In genomic region chr19:33078681-33079360, GRCm38 (mm10) we compare ENCODE assay signal across 24 mouse cellular contexts.
DNase-seq lines count a peak whose midpoint lies in the region; ATAC-seq and TF ChIP-seq lines count a peak whose summit lies in the region.
"Had no signal": no experiment of that assay in that cellular context is flagged by ENCODE, and none has a peak within 500 bp of the region (broad histone marks: within the 10 kb centered on the region; RNA-seq: fewer than 3 reads in every experiment).

No protein-coding gene starts in this region.

- TF ChIP-seq EP300 in liver, postnatal 0 days (IDR thresholded peaks at IDR 0.05; ENCODE audit: low read depth): no peak

- DNase-seq in heart, adult 11 months: peak; percentile 84
- DNase-seq in liver, postnatal 0 days: no peak
- no peak for DNase-seq in cerebellum, adult 18-20 months
- DNase-seq: adrenal gland, adult 2 months; adrenal gland, postnatal 25 days; cerebellum, adult 2 months; cerebellum, postnatal 10 days; embryo, embryonic 11 days; gastrocnemius, postnatal 10 days; heart, postnatal 36 days had no signal

- no peak overlapping the region for H3K4me2 ChIP-seq in heart, embryonic 12.5 days
- no peak overlapping the region for H3K4me2 ChIP-seq in intestine, embryonic 15.5 days (replicated peaks)
- H3K4me2 ChIP-seq in intestine, postnatal 0 days (replicated peaks; ENCODE audit: low read depth): no peak overlapping the region
- no peak overlapping the region for H3K4me2 ChIP-seq in liver, postnatal 0 days (ENCODE audit: low read depth, low read length)
- H3K4me2 ChIP-seq in liver, embryonic 12.5 days: no peak overlapping the region
- H3K4me2 ChIP-seq: embryonic facial prominence, embryonic 15.5 days; heart, embryonic 15.5 days; hindbrain, embryonic 12.5 days had no signal

- no peaks in the 10 kb centered on the region for H3K27me3 ChIP-seq in heart, embryonic 12.5 days (replicated peaks)
- H3K27me3 ChIP-seq in intestine, embryonic 15.5 days (replicated peaks): no peaks in the 10 kb centered on the region
- no peaks in the 10 kb centered on the region for H3K27me3 ChIP-seq in intestine, postnatal 0 days (replicated peaks; ENCODE audit: control insufficient read depth, insufficient read depth, low read length)
- no peaks in the 10 kb centered on the region for H3K27me3 ChIP-seq in liver, postnatal 0 days (ENCODE audit: insufficient read depth, low read length)
- H3K27me3 ChIP-seq in liver, embryonic 12.5 days (replicated peaks): no peaks in the 10 kb centered on the region
- H3K27me3 ChIP-seq: CH12.LX; embryonic facial prominence, embryonic 15.5 days; heart, embryonic 15.5 days; hindbrain, embryonic 12.5 days had no signal

- no peak overlapping the region for H3K4me3 ChIP-seq in heart, embryonic 12.5 days
- H3K4me3 ChIP-seq in intestine, embryonic 15.5 days (replicated peaks): no peak overlapping the region
- H3K4me3 ChIP-seq in intestine, postnatal 0 days (ENCODE audit: low read depth, low read length): no peak overlapping the region
- no peak overlapping the region for H3K4me3 ChIP-seq in liver, postnatal 0 days (ENCODE audit: low read depth, low read length)
- no peak overlapping the region for H3K4me3 ChIP-seq in liver, embryonic 12.5 days
- H3K4me3 ChIP-seq: embryonic facial prominence, embryonic 15.5 days; erythroblast, embryonic 14.5 days; forebrain, embryonic 10.5 days; heart, embryonic 10.5 days; heart, embryonic 15.5 days; hindbrain, embryonic 12.5 days had no signal

- no peaks in the 10 kb centered on the region for H3K4me1 ChIP-seq in heart, embryonic 12.5 days (replicated peaks)
- no peaks in the 10 kb centered on the region for H3K4me1 ChIP-seq in intestine, embryonic 15.5 days (replicated peaks)
- no peaks in the 10 kb centered on the region; the same call in 1 of the 2 replicates for H3K4me1 ChIP-seq in intestine, postnatal 0 days (replicated peaks; ENCODE audit: control insufficient read depth, insufficient read depth, low read length)
- peaks cover 15% of the 10 kb centered on the region for H3K4me1 ChIP-seq in liver, postnatal 0 days (ENCODE audit: insufficient read depth)
- no peaks in the 10 kb centered on the region; the same call in 1 of the 2 replicates for H3K4me1 ChIP-seq in liver, embryonic 12.5 days
- H3K4me1 ChIP-seq: forebrain, embryonic 10.5 days; heart, embryonic 10.5 days; heart, embryonic 15.5 days; hindbrain, embryonic 12.5 days had no signal

- ATAC-seq in heart, embryonic 12.5 days (ENCODE audit: insufficient number of reproducible peaks, low FRiP score): no peak
- peak; percentile 67 for ATAC-seq in intestine, embryonic 15.5 days
- ATAC-seq in intestine, postnatal 0 days: no peak
- no peak for ATAC-seq in liver, postnatal 0 days
- ATAC-seq in liver, embryonic 12.5 days: no peak
- ATAC-seq: forebrain, embryonic 14.5 days; hindbrain, embryonic 16.5 days; inflammation-experienced regulatory T-cells, adult 6 months had no signal

- H3K9me3 ChIP-seq in heart, embryonic 12.5 days (replicated peaks): no peaks in the 10 kb centered on the region
- no peaks in the 10 kb centered on the region for H3K9me3 ChIP-seq in intestine, embryonic 15.5 days
- no peaks in the 10 kb centered on the region for H3K9me3 ChIP-seq in intestine, postnatal 0 days (ENCODE audit: control insufficient read depth)
- no peaks in the 10 kb centered on the region for H3K9me3 ChIP-seq in liver, postnatal 0 days (ENCODE audit: low read length)
- H3K9me3 ChIP-seq in liver, embryonic 12.5 days (replicated peaks): no peaks in the 10 kb centered on the region
- H3K9me3 ChIP-seq: embryonic facial prominence, embryonic 15.5 days; forebrain, embryonic 10.5 days; heart, embryonic 10.5 days; heart, embryonic 15.5 days; hindbrain, embryonic 12.5 days had no signal

- no peak overlapping the region for H3K9ac ChIP-seq in heart, embryonic 12.5 days
- H3K9ac ChIP-seq in intestine, embryonic 15.5 days: no peak overlapping the region
- no peak overlapping the region for H3K9ac ChIP-seq in intestine, postnatal 0 days (ENCODE audit: low read depth, low read length)
- no peak overlapping the region for H3K9ac ChIP-seq in liver, postnatal 0 days (replicated peaks)
- H3K9ac ChIP-seq in liver, embryonic 12.5 days: no peak overlapping the region
- H3K9ac ChIP-seq: embryonic facial prominence, embryonic 15.5 days; heart, embryonic 15.5 days; hindbrain, embryonic 12.5 days had no signal

- H3K27ac ChIP-seq in heart, embryonic 12.5 days (ENCODE audit: poor library complexity, severe bottlenecking): no peak overlapping the region
- H3K27ac ChIP-seq in intestine, embryonic 15.5 days: no peak overlapping the region
- no peak overlapping the region for H3K27ac ChIP-seq in intestine, postnatal 0 days (ENCODE audit: low read depth, low read length)
- 0 out of 2 replicates have a peak overlapping the region, but pooled peaks have one; percentile 9 for H3K27ac ChIP-seq in liver, postnatal 0 days (ENCODE audit: low read depth)
- no peak overlapping the region for H3K27ac ChIP-seq in liver, embryonic 12.5 days
- H3K27ac ChIP-seq: embryonic facial prominence, embryonic 15.5 days; forebrain, embryonic 10.5 days; heart, embryonic 10.5 days; heart, embryonic 15.5 days; hindbrain, embryonic 12.5 days had no signal

- no peaks in the 10 kb centered on the region for H3K36me3 ChIP-seq in heart, embryonic 12.5 days
- H3K36me3 ChIP-seq in intestine, embryonic 15.5 days: no peaks in the 10 kb centered on the region
- H3K36me3 ChIP-seq in intestine, postnatal 0 days (ENCODE audit: control insufficient read depth, insufficient read depth): no peaks in the 10 kb centered on the region
- H3K36me3 ChIP-seq in liver, postnatal 0 days (replicated peaks; ENCODE audit: insufficient read depth, low read length): no peaks in the 10 kb centered on the region
- H3K36me3 ChIP-seq in liver, embryonic 12.5 days: no peaks in the 10 kb centered on the region
- H3K36me3 ChIP-seq: embryonic facial prominence, embryonic 15.5 days; forebrain, embryonic 10.5 days; heart, embryonic 10.5 days; heart, embryonic 15.5 days; hindbrain, embryonic 12.5 days had no signal

- 61% methylated on average over 4 of the region's 4 CpGs for WGBS in heart, embryonic 12.5 days
- WGBS in intestine, embryonic 15.5 days: 55% methylated on average over 4 of the region's 4 CpGs
- WGBS in intestine, postnatal 0 days: 34% methylated on average over 4 of the region's 4 CpGs
- 35% methylated on average over 4 of the region's 4 CpGs for WGBS in liver, postnatal 0 days (ENCODE audit: insufficient replicate concordance)
- WGBS in liver, embryonic 12.5 days (ENCODE audit: insufficient replicate concordance): 46% methylated on average over 4 of the region's 4 CpGs

- no peak for TF ChIP-seq CTCF in intestine, postnatal 0 days (IDR thresholded peaks at IDR 0.05; ENCODE audit: low read depth)
- TF ChIP-seq CTCF in liver, postnatal 0 days (IDR thresholded peaks at IDR 0.05; ENCODE audit: low read depth): no peak
